Mouse (Mus musculus) neural tube, embryonic 15.5 days (tissue): ENCODE results near the gene Ptpn3. TPM values are rescaled to one million over a fixed set of nuclear protein-coding genes. Genes with fewer than 3 reads are reported as not detected.

Experiments
- ATAC-seq: fragments of 200-750 bp; cut with Nextera tagmentation; 2 replicates; pipeline ENCODE4 v1.8.0; 2017; ENCODE audit warnings: mild to moderate bottlenecking, moderate TSS enrichment, moderate library complexity; ENCODE audit not compliant: low FRiP score
- H3K27ac ChIP-seq: fragments of 300-500 bp; sonication (generic); replicated peaks from 2 replicates; pipeline ENCODE4 v1.5.1; 2015; ENCODE audit warnings: mild to moderate bottlenecking, inconsistent platforms
- H3K27me3 ChIP-seq: fragments of 300-500 bp; sonication (generic); replicated peaks from 2 replicates; pipeline ENCODE4 v1.6.1; 2015; ENCODE audit warnings: inconsistent platforms
- H3K36me3 ChIP-seq: fragments of 300-500 bp; sonication (generic); 2 replicates; pipeline ENCODE4 v1.6.1; 2015; ENCODE audit warnings: inconsistent platforms
- H3K4me1 ChIP-seq: fragments of 300-500 bp; sonication (generic); 2 replicates; pipeline ENCODE4 v1.6.1; 2015; ENCODE audit warnings: inconsistent platforms
- H3K4me2 ChIP-seq: fragments of 300-500 bp; sonication (generic); 2 replicates; pipeline ENCODE4 v1.6.1; 2015; ENCODE audit warnings: inconsistent platforms, mild to moderate bottlenecking, moderate library complexity
- H3K4me3 ChIP-seq: fragments of 300-500 bp; sonication (generic); replicated peaks from 2 replicates; pipeline ENCODE4 v1.5.1; 2015; ENCODE audit warnings: mild to moderate bottlenecking, inconsistent platforms
- H3K9ac ChIP-seq: fragments of 300-500 bp; sonication (generic); replicated peaks from 2 replicates; pipeline ENCODE4 v1.6.1; 2015; ENCODE audit warnings: mild to moderate bottlenecking, inconsistent platforms
- H3K9me3 ChIP-seq: fragments of 300-500 bp; sonication (generic); replicated peaks from 2 replicates; pipeline ENCODE4 v1.6.1; 2016; ENCODE audit warnings: inconsistent platforms
- WGBS: fragments of 180-500 bp; shearing (Covaris S2); methylation state at CpG from one replicate; pipeline ENCODE4 v1.1.7; 2015; ENCODE audit warnings: mixed read lengths; 5-methylcytosine and 5-hydroxymethylcytosine counted together
- polyA plus RNA-seq: library from polyadenylated mRNA; unstranded; fragments of >200 nt; fragmentation: Nextera tagmentation; extraction: Ambion mirVana; gene quantifications from 2 replicates; pipeline ENCODE4 v1.2.1, GENCODE M21; 2015

Ptpn3 gene
- polyA plus RNA-seq, 1 experiment from 2014 or later = 3.9 TPM

DNA sequence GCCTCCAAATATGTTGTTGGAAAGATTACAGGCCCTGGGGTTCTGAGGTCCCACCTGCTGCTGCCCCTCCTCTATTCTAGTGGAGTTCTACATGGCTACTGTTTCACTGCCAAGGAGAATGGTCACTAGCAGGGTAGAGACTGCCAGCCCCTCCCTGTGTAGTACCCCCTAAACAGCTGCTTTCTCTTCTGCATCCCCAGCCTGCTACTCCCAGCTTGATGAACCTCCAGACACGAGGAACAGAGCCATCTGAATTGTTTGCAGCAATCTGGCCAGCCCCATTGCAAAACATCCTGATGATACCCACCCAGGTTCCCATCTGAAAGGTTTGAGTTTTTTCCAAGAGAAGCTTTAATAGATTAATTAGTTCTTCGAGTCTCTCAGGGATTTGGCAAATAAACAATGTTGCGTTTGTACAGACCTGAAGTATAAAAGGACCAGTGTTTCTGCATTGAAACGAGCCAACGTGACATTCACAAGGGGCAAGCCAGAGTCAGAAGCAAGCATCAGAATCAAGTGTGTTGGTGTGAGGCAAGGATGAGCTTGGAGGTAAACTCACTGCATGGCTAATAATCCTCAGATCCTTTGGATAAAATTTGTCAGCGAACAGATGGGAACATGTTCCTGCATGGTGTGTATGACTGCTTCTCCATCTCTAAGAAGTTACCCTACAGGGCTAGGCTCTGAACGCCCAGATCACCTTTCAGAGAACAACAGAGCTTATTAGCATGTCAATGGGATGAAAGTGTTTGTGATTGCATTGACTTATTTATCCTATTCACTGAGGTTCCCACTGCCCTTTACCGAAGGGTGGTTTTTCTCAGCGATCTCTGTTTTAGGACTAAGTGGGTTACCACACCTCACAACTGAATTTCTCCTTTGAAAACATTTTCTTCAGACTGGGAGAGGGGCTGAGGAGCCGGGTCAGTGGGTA is 138.6 kb downstream of the Ptpn3 start:
- no peak overlapping the region for H3K4me3 ChIP-seq
- no peak for ATAC-seq
- H3K27me3 ChIP-seq = no peaks in the 10 kb centered on the region
- no peak overlapping the region for H3K9ac ChIP-seq
- no peak overlapping the region for H3K4me2 ChIP-seq
- no peaks in the 10 kb centered on the region for H3K4me1 ChIP-seq
- 22% methylated on average over 10 of the region's 10 CpGs for WGBS
- no peak overlapping the region for H3K27ac ChIP-seq
- H3K36me3 ChIP-seq = no peaks in the 10 kb centered on the region
- no peaks in the 10 kb centered on the region for H3K9me3 ChIP-seq

- ATAC-seq = no peak
- H3K9ac ChIP-seq = no peak overlapping the region
- H3K27ac ChIP-seq = no peak overlapping the region
- H3K4me1 ChIP-seq = no peaks in the 10 kb centered on the region
- H3K36me3 ChIP-seq = no peaks in the 10 kb centered on the region
- no peak overlapping the region for H3K4me2 ChIP-seq
- H3K9me3 ChIP-seq = no peaks in the 10 kb centered on the region
- no peaks in the 10 kb centered on the region for H3K27me3 ChIP-seq
- WGBS = 81% methylated on average over 7 of the region's 7 CpGs
- no peak overlapping the region for H3K4me3 ChIP-seq
Observed at GRCm38 (mm10) chr4:57160571-57160970, 141.1 kb downstream of the Ptpn3 start.

- Histone ChIP-seq H3K27ac (no peak overlapping the region), H3K27me3 (0 out of 2 replicates have a peak, but pooled peaks cover 2% of the 10 kb centered on the region), H3K9me3 (no peaks in the 10 kb centered on the region), H3K9ac (no peak overlapping the region), H3K36me3 (no peaks in the 10 kb centered on the region), H3K4me1 (peaks cover 10% of the 10 kb centered on the region), H3K4me2 (no peak overlapping the region), H3K4me3 (no peak overlapping the region)
- no peak for ATAC-seq
- WGBS = 85% methylated on average over 8 of the region's 8 CpGs
Observed at GRCm38 (mm10) chr4:57156549-57157169, 145.0 kb downstream of the Ptpn3 start.

- no peak overlapping the region for H3K27ac ChIP-seq
- WGBS = 43% methylated on average over 8 of the region's 8 CpGs
- H3K4me1 ChIP-seq = peaks cover 10% of the 10 kb centered on the region
- 0 out of 2 replicates have a peak, but pooled peaks cover 2% of the 10 kb centered on the region for H3K27me3 ChIP-seq
- 0 out of 2 replicates have a peak overlapping the region, but pooled peaks have one; percentile 11 for H3K9ac ChIP-seq
- H3K4me2 ChIP-seq = 0 out of 2 replicates have a peak overlapping the region, but pooled peaks have one; percentile 28
- H3K9me3 ChIP-seq = no peaks in the 10 kb centered on the region
- ATAC-seq = peak; percentile 38; the same call in 1 of the 2 replicates
- H3K36me3 ChIP-seq = no peaks in the 10 kb centered on the region
- H3K4me3 ChIP-seq = no peak overlapping the region
Observed at GRCm38 (mm10) chr4:57153838-57154237, 147.8 kb downstream of the Ptpn3 start.

- H3K4me1 ChIP-seq = peaks cover 10% of the 10 kb centered on the region
- peak overlapping the region; percentile 28; the same call in 1 of the 2 replicates for H3K4me2 ChIP-seq
- no peak overlapping the region for H3K4me3 ChIP-seq
- H3K9me3 ChIP-seq = no peaks in the 10 kb centered on the region
- 0 out of 2 replicates have a peak, but pooled peaks cover 2% of the 10 kb centered on the region for H3K27me3 ChIP-seq
- 0 out of 2 replicates have a peak, but pooled peaks have one; percentile 8 for ATAC-seq
- 0 out of 2 replicates have a peak overlapping the region, but pooled peaks have one; percentile 11 for H3K9ac ChIP-seq
- WGBS = 2% methylated on average over 9 of the region's 9 CpGs
- no peak overlapping the region for H3K27ac ChIP-seq
- H3K36me3 ChIP-seq = no peaks in the 10 kb centered on the region
Observed at GRCm38 (mm10) chr4:57153068-57153835, 148.4 kb downstream of the Ptpn3 start.

DNA sequence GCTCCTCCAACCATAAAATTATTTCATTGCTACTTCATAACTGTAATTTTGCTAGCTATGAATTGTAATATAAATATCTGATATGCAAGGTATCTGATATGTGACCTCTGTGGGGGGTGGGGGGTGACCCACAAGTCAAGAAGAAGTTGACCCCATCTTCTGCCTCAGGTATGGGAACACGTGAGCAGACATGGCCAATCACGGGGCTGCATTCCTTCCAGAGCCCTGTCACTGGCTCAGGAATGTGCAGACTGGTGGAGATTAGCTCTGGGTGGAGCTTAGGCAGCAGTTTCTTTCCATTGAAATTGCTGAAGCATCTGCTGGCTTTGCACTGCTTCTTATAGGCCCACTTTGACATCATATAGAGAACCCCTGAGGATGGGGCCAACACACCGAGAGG is 153.5 kb downstream of the Ptpn3 start:
- no peak overlapping the region for H3K27ac ChIP-seq
- no peaks in the 10 kb centered on the region for H3K9me3 ChIP-seq
- H3K4me1 ChIP-seq = peaks cover 6% of the 10 kb centered on the region
- no peak overlapping the region for H3K4me2 ChIP-seq
- 71% methylated on average over 3 of the region's 3 CpGs for WGBS
- H3K9ac ChIP-seq = no peak overlapping the region
- H3K27me3 ChIP-seq = peaks cover 19% of the 10 kb centered on the region; the same call in 1 of the 2 replicates
- no peak for ATAC-seq
- no peaks in the 10 kb centered on the region for H3K36me3 ChIP-seq
- no peak overlapping the region for H3K4me3 ChIP-seq

DNA sequence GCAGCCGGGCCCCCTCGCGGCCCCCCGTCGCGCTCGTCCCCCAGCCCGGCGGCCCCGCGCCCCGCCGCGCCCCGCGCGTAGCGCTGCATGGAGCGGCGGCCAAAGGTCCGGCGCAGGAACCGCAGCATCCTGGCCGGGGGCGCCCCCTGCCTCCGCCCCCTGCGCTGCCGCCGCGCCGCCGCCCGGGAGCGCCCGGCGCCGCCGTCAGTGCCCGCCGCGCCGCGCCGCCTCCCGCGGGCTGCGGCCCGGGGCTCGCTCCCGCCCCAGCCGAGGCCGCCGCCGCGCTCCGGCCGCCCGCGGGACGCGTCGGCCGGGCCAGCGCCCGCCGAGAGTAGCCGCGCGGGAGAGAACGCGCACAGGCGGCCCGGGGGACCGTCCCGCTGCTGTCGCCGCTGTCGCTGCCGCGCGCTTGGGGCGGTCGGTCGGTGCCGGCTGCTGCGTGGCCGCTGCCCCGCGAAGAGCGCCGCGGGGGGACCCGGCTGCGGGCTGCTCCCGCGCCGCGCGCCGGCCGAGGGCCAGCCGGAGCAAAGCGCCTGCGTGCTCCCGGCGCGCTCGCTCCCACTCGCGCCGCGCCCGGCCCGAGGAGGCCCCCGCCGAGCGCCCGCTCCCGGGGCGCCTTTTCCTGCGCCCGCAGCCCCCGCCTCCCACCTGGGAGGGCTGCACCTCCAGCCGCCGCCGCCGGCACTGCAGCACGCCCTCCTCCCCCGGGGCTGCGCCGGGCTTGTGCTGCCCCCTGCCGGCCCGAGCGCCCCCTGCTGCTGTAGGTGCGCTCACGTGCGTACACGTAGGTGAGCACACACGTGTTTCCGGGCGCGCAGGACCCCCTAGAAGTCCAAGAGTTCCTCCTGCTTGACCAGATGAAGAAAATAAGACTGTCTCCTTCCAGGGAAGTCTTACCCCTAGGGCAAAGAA is 158.4 kb downstream of the Ptpn3 start, which contains the start of gene Epb41l4b:
Gene Epb41l4b (minus strand): TSS at position 412 of the 912 bp plus-strand sequence.
- H3K9me3 ChIP-seq = no peaks in the 10 kb centered on the region
- H3K4me1 ChIP-seq = peaks cover 39% of the 10 kb centered on the region
- H3K27ac ChIP-seq = peak within 1 kb of the TSS; percentile 80
- peak within 1 kb of the TSS; percentile 87 for H3K9ac ChIP-seq
- H3K27me3 ChIP-seq = peaks cover 19% of the 10 kb centered on the region; the same call in 1 of the 2 replicates
- peak; percentile 86 for ATAC-seq
- peak within 1 kb of the TSS; percentile 68 for H3K4me3 ChIP-seq
- H3K36me3 ChIP-seq = no peaks in the 10 kb centered on the region
- WGBS = under 1% methylated on average over 66 of the region's 142 CpGs
- H3K4me2 ChIP-seq = peak within 1 kb of the TSS; percentile 88

- peak overlapping the region; percentile 88 for H3K4me2 ChIP-seq
- H3K9ac ChIP-seq = peak overlapping the region; percentile 87
- WGBS = under 1% methylated on average over 42 of the region's 43 CpGs
- ATAC-seq = peak; percentile 55
- no peaks in the 10 kb centered on the region for H3K36me3 ChIP-seq
- peaks cover 41% of the 10 kb centered on the region for H3K4me1 ChIP-seq
- peaks cover 19% of the 10 kb centered on the region; the same call in 1 of the 2 replicates for H3K27me3 ChIP-seq
- H3K9me3 ChIP-seq = no peaks in the 10 kb centered on the region
- H3K27ac ChIP-seq = peak overlapping the region; percentile 80
- H3K4me3 ChIP-seq = peak overlapping the region; percentile 68
Observed at GRCm38 (mm10) chr4:57142374-57143025, 159.1 kb downstream of the Ptpn3 start.

GRCm38 (mm10) chr4:57141908-57142361 is 159.7 kb downstream of the Ptpn3 start:
- no peak overlapping the region for H3K27ac ChIP-seq
- H3K4me2 ChIP-seq = peak overlapping the region; percentile 88
- H3K9me3 ChIP-seq = no peaks in the 10 kb centered on the region
- H3K27me3 ChIP-seq = peaks cover 19% of the 10 kb centered on the region; the same call in 1 of the 2 replicates
- peak overlapping the region; percentile 68 for H3K4me3 ChIP-seq
- H3K9ac ChIP-seq = peak overlapping the region; percentile 87
- 0 out of 2 replicates have a peak, but pooled peaks have one; percentile 4 for ATAC-seq
- H3K4me1 ChIP-seq = peaks cover 43% of the 10 kb centered on the region
- no peaks in the 10 kb centered on the region for H3K36me3 ChIP-seq
- 5% methylated on average over 26 of the region's 26 CpGs for WGBS
